Mouse (Mus musculus) neural tube, postnatal 0 days (tissue): ENCODE measurements around the gene Olfr1032. TPM values are rescaled to one million over a fixed set of nuclear protein-coding genes. Genes with fewer than 3 reads are reported as not detected.

Source experiments
- polyA plus RNA-seq: library from polyadenylated mRNA; unstranded; fragments of >200 nt; fragmentation: Nextera tagmentation; extraction: Ambion mirVana; gene quantifications from 2 replicates; pipeline ENCODE4 v1.2.1, GENCODE M21; 2015

Gene Olfr1032
- polyA plus RNA-seq, result not detected in 2 replicates

DNA sequence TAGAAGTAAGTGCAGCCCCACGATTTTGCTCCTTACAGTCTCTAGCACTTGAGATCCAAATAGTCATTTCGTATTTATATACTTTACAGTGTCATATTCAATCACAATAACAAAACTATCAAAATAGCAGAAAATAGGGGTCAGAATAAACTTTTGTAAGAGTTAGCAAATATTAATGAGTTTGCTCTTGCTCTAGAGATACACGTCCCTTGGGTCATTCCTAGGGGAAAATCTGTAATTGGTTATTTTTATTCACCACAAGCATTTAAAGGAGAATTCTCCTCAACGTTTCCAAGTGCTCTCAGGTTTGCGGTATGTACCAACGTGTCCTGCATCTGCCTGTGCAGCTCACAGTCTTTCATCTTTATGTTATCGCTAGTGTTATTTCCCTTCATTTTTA, at the start of gene Olfr1032:
TSS of gene Olfr1032 (plus strand) at position 301 of the 400 bp plus-strand sequence.

GRCm38 (mm10) chr2:85973595-85973994, 31.7 kb upstream of the Olfr1032 start, which contains the start of gene Olfr1029:
Olfr1029 (plus strand) TSS chr2:85973895.

GRCm38 (mm10) chr2:85978976-85979375, 26.4 kb upstream of the Olfr1032 start, which contains the start of gene Olfr1030:
Olfr1030 (plus strand) TSS chr2:85979276.

GRCm38 (mm10) chr2:85990004-85990403, 15.3 kb upstream of the Olfr1032 start, which contains the start of gene Olfr1031:
Olfr1031 (plus strand) TSS chr2:85990304.

DNA sequence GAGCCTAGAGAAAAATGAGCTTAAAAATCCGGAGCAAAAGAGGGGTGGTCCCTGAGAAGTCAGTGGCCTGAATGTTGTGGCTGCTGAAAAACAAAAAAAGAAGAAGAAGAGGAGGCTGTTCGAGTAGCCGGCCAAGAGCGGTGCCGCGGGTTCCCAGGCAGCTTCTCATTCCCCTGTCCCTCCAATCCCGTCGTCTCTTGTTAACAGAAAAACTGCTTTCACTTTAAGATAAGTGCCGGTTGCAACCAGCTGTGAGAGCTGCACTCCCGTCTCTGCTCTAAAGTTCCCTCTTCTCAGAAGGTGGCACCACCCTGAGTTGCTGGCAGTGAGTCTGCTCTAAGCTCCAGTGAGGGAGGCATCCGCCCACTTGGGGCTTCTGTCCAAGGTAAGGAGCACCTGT, 15.1 kb downstream of the Olfr1032 start, which contains the start of gene Olfr1033:
TSS of gene Olfr1033 (plus strand) at position 228 of the 400 bp plus-strand sequence.

GRCm38 (mm10) chr2:86045561-86045960, 40.2 kb downstream of the Olfr1032 start, which contains the start of gene Olfr1034:
Olfr1034 (plus strand) TSS chr2:86045861.

Other genes with a start within 250 kb of the Olfr1032 start
- not detected in 2 replicates for gene Olfr1012, start 242.8 kb upstream of the Olfr1032 start, polyA plus RNA-seq
- gene Olfr1013, start 238.4 kb upstream of the Olfr1032 start, polyA plus RNA-seq, result not detected in 2 replicates
- gene Olfr1014, start 232.8 kb upstream of the Olfr1032 start, polyA plus RNA-seq, result not detected in 2 replicates
- gene Olfr1015, start 223.5 kb upstream of the Olfr1032 start, polyA plus RNA-seq, result not detected in 2 replicates
- not detected in 2 replicates for gene Olfr1016, start 203.0 kb upstream of the Olfr1032 start, polyA plus RNA-seq
- not detected in 2 replicates for gene Olfr1018, start 187.1 kb upstream of the Olfr1032 start, polyA plus RNA-seq
- not detected in 2 replicates for gene Olfr1019, start 160.1 kb upstream of the Olfr1032 start, polyA plus RNA-seq
- gene Olfr1020, start 158.5 kb upstream of the Olfr1032 start, polyA plus RNA-seq, result not detected in 2 replicates
- not detected in 2 replicates for gene Olfr1022, start 136.9 kb upstream of the Olfr1032 start, polyA plus RNA-seq
- gene Olfr1023, start 119.9 kb upstream of the Olfr1032 start, polyA plus RNA-seq, result not detected in 2 replicates
- not detected in 2 replicates for gene Olfr1024, start 100.5 kb upstream of the Olfr1032 start, polyA plus RNA-seq
- not detected in 2 replicates for gene Olfr1025-ps1, start 90.3 kb upstream of the Olfr1032 start, polyA plus RNA-seq
- gene Olfr1026, start 84.0 kb upstream of the Olfr1032 start, polyA plus RNA-seq, result not detected in 2 replicates
- gene Olfr1028, start 55.1 kb upstream of the Olfr1032 start, polyA plus RNA-seq, result not detected in 2 replicates
- gene Olfr1029, start 31.6 kb upstream of the Olfr1032 start, polyA plus RNA-seq, result not detected in 2 replicates
- not detected in 2 replicates for gene Olfr1030, start 26.3 kb upstream of the Olfr1032 start, polyA plus RNA-seq
- gene Olfr1031, start 15.2 kb upstream of the Olfr1032 start, polyA plus RNA-seq, result not detected in 2 replicates
- gene Olfr1033, start 15.1 kb downstream of the Olfr1032 start, polyA plus RNA-seq, result 1.1 and 1.4 TPM in 2 replicates
- gene Olfr1034, start 40.3 kb downstream of the Olfr1032 start, polyA plus RNA-seq, result not detected in 2 replicates
- gene Olfr1036, start 68.5 kb downstream of the Olfr1032 start, polyA plus RNA-seq, result not detected in 2 replicates
- gene Olfr1037, start 81.8 kb downstream of the Olfr1032 start, polyA plus RNA-seq, result not detected in 2 replicates
- gene Olfr1039, start 130.4 kb downstream of the Olfr1032 start, polyA plus RNA-seq, result not detected in 2 replicates
- gene Olfr1040, start 141.2 kb downstream of the Olfr1032 start, polyA plus RNA-seq, result not detected in 2 replicates
- not detected in 2 replicates for gene Olfr1042, start 156.3 kb downstream of the Olfr1032 start, polyA plus RNA-seq
- not detected in 2 replicates for gene Olfr1043, start 162.0 kb downstream of the Olfr1032 start, polyA plus RNA-seq
- not detected in 2 replicates for gene Olfr1044, start 172.3 kb downstream of the Olfr1032 start, polyA plus RNA-seq
- gene Olfr52, start 180.1 kb downstream of the Olfr1032 start, polyA plus RNA-seq, result not detected in 2 replicates
- not detected in 2 replicates for gene Olfr1045, start 197.5 kb downstream of the Olfr1032 start, polyA plus RNA-seq
- gene Olfr1046, start 213.8 kb downstream of the Olfr1032 start, polyA plus RNA-seq, result not detected in 2 replicates
- gene Olfr1047, start 225.9 kb downstream of the Olfr1032 start, polyA plus RNA-seq, result not detected in 2 replicates
- not detected in 2 replicates for gene Olfr1048, start 234.7 kb downstream of the Olfr1032 start, polyA plus RNA-seq